In genomic region chr3:99632309-99632708, GRCm38 (mm10) we compare ENCODE assay signal across 25 mouse cellular contexts.
"Had no signal": no experiment of that assay in that cellular context is flagged by ENCODE, and none has a peak within 500 bp of the region (broad histone marks: within the 10 kb centered on the region; RNA-seq: fewer than 3 reads in every experiment).

No protein-coding gene starts in this region.

- ATAC-seq: intestine, embryonic 16.5 days; liver, embryonic 12.5 days; midbrain, embryonic 13.5 days; midbrain, embryonic 16.5 days had no signal

- H3K4me1 ChIP-seq: liver, embryonic 12.5 days; liver, embryonic 15.5 days; lung, embryonic 15.5 days; megakaryocyte, embryonic 14.5 days; midbrain, embryonic 10.5 days; midbrain, embryonic 13.5 days; neural tube, embryonic 13.5 days; stomach, embryonic 15.5 days had no signal

- H3K27ac ChIP-seq: limb, embryonic 13.5 days; liver, embryonic 12.5 days; liver, embryonic 15.5 days; lung, embryonic 15.5 days; midbrain, embryonic 10.5 days; midbrain, embryonic 13.5 days; neural tube, embryonic 13.5 days; stomach, embryonic 15.5 days had no signal

- H3K27me3 ChIP-seq: limb, embryonic 13.5 days; liver, embryonic 12.5 days; liver, embryonic 15.5 days; lung, embryonic 15.5 days; megakaryocyte, embryonic 14.5 days; midbrain, embryonic 13.5 days; neural tube, embryonic 13.5 days; stomach, embryonic 15.5 days had no signal

- H3K4me3 ChIP-seq: limb, embryonic 13.5 days; liver, embryonic 12.5 days; liver, embryonic 15.5 days; lung, embryonic 15.5 days; megakaryocyte, embryonic 14.5 days; midbrain, embryonic 10.5 days; midbrain, embryonic 13.5 days; myocyte; neural tube, embryonic 13.5 days; stomach, embryonic 15.5 days had no signal

- H3K9me3 ChIP-seq: limb, embryonic 13.5 days; liver, embryonic 15.5 days; lung, embryonic 15.5 days; midbrain, embryonic 10.5 days; midbrain, embryonic 13.5 days; neural tube, embryonic 13.5 days; stomach, embryonic 15.5 days had no signal

- H3K9ac ChIP-seq: limb, embryonic 13.5 days; liver, embryonic 12.5 days; liver, embryonic 15.5 days; lung, embryonic 15.5 days; midbrain, embryonic 13.5 days; neural tube, embryonic 13.5 days; stomach, embryonic 15.5 days had no signal

- H3K4me2 ChIP-seq: limb, embryonic 13.5 days; liver, embryonic 12.5 days; liver, embryonic 15.5 days; lung, embryonic 15.5 days; midbrain, embryonic 13.5 days; neural tube, embryonic 13.5 days; stomach, embryonic 15.5 days had no signal

- DNase-seq: kidney, adult 18-20 months; kidney, adult 9 months; kidney, postnatal 14 days; kidney, postnatal 4 days; liver; lung, adult 18-20 months; lung, postnatal 10 days; lung, postnatal 36 days; right cerebral cortex, adult 18-20 months; spleen, adult 18-20 months; thymus, adult 18-20 months; thymus, postnatal 14 days; thymus, postnatal 4 days had no signal

- H3K36me3 ChIP-seq: limb, embryonic 13.5 days; liver, embryonic 12.5 days; liver, embryonic 15.5 days; lung, embryonic 15.5 days; midbrain, embryonic 10.5 days; midbrain, embryonic 13.5 days; neural tube, embryonic 13.5 days; stomach, embryonic 15.5 days had no signal
